Mouse (Mus musculus): ENCODE results near the gene Kcnmb2.
A peak's percentile ranks its signal among the peaks of the same experiment; 100 is the strongest.

Kcnmb2 gene

GRCm38 (mm10) chr3:32012205-32012931 lies 110.1 kb downstream of the Kcnmb2 start:
- peak; percentile 17 for DNase-seq (ENCODE audit: low read depth, low spot score)

- peak; percentile 35 for DNase-seq (ENCODE audit: low read depth, low spot score)
Measured at GRCm38 (mm10) chr3:32020981-32021380, 118.7 kb downstream of the Kcnmb2 start.

GRCm38 (mm10) chr3:32029375-32030050 lies 127.2 kb downstream of the Kcnmb2 start:
- DNase-seq (ENCODE audit: low read depth, low spot score) = peak; percentile 12

- DNase-seq (ENCODE audit: low read depth, low spot score) = peak; percentile 31
Measured at GRCm38 (mm10) chr3:32032381-32032780, 130.1 kb downstream of the Kcnmb2 start.

DNA sequence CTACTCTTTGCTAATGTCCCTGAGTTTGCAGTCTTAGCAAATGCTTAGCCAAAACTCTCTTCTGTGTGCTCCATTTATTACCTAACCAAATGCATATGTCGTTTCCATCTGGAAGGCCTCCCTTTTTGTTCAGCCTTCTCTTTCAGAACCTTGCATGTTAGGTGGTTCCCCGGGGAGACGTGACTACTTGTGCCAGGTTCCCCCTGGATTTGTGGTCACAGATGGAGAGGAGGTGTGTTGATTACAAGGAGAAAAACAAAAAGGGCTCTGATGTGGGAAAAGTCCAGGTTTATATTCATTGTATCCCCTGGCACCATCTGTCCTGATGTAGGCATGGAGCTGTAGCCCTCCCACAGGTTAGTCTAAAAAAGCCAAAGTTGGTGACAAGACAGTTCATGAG lies 141.5 kb downstream of the Kcnmb2 start:
- peak; percentile 91 for DNase-seq (ENCODE audit: low read depth, low spot score)

- DNase-seq (ENCODE audit: low read depth, low spot score) = no peak
Measured at GRCm38 (mm10) chr3:32048777-32049176, 146.5 kb downstream of the Kcnmb2 start.

DNA sequence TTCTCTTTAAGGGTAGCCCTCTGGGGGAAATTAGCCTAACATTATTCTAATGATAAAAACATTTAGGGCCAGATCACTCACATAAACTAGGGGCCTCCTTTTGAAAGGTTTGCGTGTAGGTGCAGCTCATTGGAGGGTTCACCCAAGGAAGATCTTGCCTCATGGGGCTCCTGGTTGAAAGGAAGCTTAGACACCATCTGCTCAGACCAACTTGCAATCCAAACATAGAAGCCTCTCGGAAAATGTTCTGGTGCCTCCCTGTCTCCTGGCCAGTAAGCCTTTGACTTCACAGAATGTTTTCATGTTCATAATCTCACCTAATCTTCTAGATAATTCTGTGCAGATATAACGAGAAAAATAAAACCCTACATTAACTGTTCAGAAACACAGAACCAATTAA lies 150.3 kb downstream of the Kcnmb2 start:
- no peak for DNase-seq (ENCODE audit: low read depth, low spot score)

GRCm38 (mm10) chr3:32053610-32054241 lies 151.4 kb downstream of the Kcnmb2 start:
- DNase-seq (ENCODE audit: low read depth, low spot score) = peak; percentile 52

- DNase-seq (ENCODE audit: low read depth, low spot score) = peak; percentile 83
Measured at GRCm38 (mm10) chr3:32059888-32060656, 157.8 kb downstream of the Kcnmb2 start.

GRCm38 (mm10) chr3:32062685-32063084 lies 160.4 kb downstream of the Kcnmb2 start:
- no peak for DNase-seq (ENCODE audit: low read depth, low spot score)

GRCm38 (mm10) chr3:32063312-32063711 lies 161.0 kb downstream of the Kcnmb2 start:
- DNase-seq (ENCODE audit: low read depth, low spot score) = no peak

- peak; percentile 52 for DNase-seq (ENCODE audit: low read depth, low spot score)
Measured at GRCm38 (mm10) chr3:32067004-32067935, 165.0 kb downstream of the Kcnmb2 start.

DNA sequence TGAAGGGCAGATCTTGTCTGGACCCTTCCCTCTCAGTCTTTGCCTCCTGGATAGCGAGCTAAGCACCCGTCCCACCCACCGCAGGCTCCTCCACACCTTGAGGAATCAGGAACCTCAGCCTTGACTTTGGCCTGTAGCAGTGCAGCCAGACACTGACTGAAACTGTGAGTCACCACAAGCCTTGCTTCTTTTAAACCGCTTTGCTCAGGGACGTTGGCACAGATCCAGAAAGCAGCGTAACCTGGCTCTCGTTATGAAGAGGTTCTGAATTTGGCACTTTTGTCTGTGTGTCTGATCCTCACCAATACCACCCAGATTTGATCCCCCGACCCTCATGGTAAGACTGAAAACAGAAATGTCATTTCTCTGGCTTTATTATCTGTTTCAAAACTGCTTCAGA lies 171.6 kb downstream of the Kcnmb2 start:
- peak; percentile 51 for DNase-seq (ENCODE audit: low read depth, low spot score)

DNA sequence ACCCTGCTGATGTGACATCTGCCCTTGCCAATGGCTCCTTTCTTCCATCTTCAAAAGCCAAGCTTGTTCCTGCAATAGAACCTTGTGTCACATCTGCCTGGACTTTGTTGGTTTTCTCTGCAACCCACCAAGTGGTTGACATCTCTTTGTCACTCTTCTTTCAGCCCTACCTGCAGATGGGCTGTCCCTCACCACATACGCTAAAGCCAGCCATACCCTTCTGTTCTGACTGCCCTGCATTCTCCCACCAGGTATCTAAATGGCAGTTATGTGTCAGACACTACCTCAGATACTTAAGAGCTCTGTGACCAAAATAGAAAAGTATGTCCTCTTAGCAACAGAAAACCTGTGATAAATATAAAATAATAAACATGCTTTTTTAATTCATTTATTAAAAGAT lies 186.5 kb downstream of the Kcnmb2 start:
- no peak for DNase-seq (ENCODE audit: low read depth, low spot score)

GRCm38 (mm10) chr3:32101391-32101790 lies 199.1 kb downstream of the Kcnmb2 start:
- no peak for DNase-seq (ENCODE audit: low read depth, low spot score)

- DNase-seq (ENCODE audit: low read depth, low spot score) = no peak
Measured at GRCm38 (mm10) chr3:32119851-32120250, 217.5 kb downstream of the Kcnmb2 start.

GRCm38 (mm10) chr3:32121731-32122130 lies 219.4 kb downstream of the Kcnmb2 start:
- no peak for DNase-seq (ENCODE audit: low read depth, low spot score)

DNA sequence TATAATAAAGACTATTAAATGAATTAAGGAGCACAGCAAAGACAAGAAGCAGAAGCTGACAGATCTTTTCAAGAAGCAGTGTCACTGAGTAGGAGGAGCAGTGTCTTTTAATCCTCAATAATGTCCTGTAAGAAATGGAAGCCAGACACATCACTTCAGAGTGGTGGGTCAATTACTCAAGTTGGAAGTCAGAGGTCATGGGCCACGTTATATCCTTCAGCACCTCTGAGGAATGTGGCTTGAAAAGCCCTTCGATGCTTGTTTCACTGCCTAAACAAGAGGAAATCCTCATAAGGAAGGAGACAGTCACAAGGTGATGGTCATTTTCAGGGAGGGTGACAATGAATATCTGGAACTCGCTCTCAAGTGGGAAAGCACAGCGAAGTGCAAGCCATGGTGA lies 223.1 kb downstream of the Kcnmb2 start:
- no peak for DNase-seq (ENCODE audit: low read depth, low spot score)

DNA sequence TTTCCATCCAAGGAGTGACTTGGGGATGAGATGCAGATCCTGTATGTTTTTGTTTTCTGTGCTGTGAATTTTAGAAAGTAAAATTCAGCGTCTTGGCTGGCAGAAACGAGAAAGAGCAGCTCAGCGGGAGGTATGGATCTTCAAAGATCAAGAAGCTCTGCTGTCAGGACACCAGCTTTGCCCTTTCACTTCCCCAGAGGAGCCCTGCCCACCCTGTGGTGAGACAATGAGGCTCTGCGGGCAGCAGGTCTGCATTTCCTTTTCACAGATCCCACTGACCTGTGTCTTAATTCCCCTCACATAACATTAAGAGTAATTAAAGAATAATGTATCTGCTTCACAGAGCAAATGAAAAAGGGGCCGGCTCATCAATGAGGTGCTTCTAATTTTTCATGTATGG lies 226.1 kb downstream of the Kcnmb2 start:
- DNase-seq (ENCODE audit: low read depth, low spot score) = no peak

DNA sequence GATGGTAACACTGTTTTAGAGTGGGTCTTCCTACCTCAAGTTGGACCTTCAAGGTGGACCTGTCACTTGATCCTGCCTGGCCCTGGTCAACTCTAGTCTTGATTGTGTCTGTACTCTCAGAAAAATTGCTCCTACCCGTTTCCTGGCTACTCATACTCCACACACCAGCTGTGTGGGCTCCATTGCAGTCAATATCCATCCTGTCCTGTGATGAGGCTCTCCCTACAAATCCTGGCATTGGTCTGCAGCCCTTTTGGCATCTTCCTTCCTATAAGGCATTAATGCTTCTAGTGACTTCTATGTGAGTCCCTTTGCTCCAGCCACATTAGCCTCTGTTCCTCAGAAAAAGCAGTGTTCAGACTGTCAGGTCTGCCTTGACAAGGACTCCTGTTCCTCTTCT lies 228.4 kb downstream of the Kcnmb2 start:
- DNase-seq (ENCODE audit: low read depth, low spot score) = no peak

All from brain, adult 2 months (tissue).